Mouse (Mus musculus): ENCODE data around the gene Map4k4. TPM values are rescaled to one million over a fixed set of nuclear protein-coding genes. Genes with fewer than 3 reads are reported as not detected.

The Map4k4 gene
- total RNA-seq, 2 experiments from 2014 or later, result 98.8 to 114 TPM

DNA sequence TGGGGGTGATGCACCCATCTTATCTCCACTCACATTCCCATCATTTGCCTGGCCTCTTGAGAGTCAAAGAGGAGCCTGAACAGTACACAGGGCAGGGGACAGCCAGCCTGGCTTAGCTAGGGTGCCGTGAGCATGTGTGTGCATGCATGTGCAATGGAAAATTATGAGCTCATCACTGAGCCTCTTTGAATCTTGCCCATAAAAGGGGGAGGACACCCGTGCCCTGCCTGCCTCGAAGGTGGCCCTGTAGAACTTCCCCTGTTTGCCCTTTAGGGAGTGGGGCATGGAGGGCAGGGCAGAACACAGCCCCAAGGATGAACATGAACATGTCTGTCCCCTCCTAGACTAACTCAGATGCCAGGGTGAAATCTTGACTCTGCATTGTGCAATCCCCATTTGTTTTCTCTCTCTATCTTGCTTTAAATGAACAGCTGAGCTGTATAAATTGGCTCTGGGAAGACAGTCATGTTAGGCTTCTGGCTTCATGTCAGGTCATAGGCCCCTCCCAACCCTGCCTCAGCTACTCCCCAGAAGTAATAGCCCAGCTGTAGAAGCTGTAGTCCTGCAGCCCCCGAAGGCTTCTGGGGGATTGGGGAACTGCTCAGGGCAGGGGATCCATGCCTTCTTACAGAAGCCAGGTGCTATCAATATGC, 158.5 kb downstream of the Map4k4 start:
- intact Hi-C loops (cut with DNase I), result no loop called here
- no peak for DNase-seq (ENCODE audit: extremely low spot score in 1 of 2, low spot score in 2 of 2)
- Histone ChIP-seq H3K4me3 (no peak overlapping the region), H3K27ac (no peak overlapping the region)
- no peak for TF ChIP-seq CTCF (IDR thresholded peaks at IDR 0.05)

DNA sequence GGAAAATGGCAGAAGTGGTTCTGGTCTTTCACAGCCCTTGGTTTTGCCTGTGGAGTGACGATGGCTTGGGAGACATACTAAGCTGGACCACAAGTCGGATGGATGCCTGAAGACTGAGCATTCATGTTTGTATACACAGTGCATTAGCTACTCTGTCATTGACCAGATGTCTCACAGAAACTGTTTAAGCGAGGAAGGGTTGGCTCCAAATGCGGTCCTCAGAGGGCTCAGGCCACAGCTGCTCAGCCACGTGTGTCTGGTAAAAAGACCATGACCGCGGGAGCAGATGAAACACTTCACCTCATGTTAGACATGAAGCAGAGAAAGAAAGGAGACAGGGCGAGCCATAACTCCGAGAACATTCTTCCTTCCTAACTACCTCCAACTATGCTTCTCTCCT, 160.6 kb downstream of the Map4k4 start:
- no peak for TF ChIP-seq CTCF (IDR thresholded peaks at IDR 0.05)
- Histone ChIP-seq H3K4me3 (no peak overlapping the region), H3K27ac (no peak overlapping the region)
- DNase-seq (ENCODE audit: extremely low spot score in 1 of 2, low spot score in 2 of 2), result no peak
- intact Hi-C loops (cut with DNase I), result no loop called here

DNA sequence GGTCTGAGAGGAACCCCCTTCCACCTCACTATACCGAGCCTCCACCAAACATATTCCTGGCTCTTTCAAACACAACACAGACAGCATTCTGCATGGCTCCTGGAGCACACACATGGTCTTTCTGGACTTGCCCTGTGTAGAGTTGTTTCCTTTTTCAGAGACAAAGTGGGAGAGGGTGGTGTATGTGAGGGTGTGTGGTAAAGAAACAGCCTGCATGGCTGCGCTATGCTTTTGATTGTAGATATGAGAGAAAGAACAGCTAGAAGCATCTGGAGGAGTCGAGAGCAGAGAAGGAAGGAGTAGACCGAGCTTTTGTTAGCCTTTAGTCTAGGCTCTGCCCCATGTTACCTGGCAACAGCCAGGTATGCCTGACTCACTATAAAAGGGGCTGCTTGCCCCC, 162.7 kb downstream of the Map4k4 start:
- no peak overlapping the region for H3K27ac ChIP-seq
- DNase-seq (ENCODE audit: extremely low spot score in 1 of 2, low spot score in 2 of 2), result no peak
- TF ChIP-seq CTCF (IDR thresholded peaks at IDR 0.05), result no peak
- intact Hi-C loops (cut with DNase I), result no loop called here
- no peak overlapping the region for H3K4me3 ChIP-seq

DNA sequence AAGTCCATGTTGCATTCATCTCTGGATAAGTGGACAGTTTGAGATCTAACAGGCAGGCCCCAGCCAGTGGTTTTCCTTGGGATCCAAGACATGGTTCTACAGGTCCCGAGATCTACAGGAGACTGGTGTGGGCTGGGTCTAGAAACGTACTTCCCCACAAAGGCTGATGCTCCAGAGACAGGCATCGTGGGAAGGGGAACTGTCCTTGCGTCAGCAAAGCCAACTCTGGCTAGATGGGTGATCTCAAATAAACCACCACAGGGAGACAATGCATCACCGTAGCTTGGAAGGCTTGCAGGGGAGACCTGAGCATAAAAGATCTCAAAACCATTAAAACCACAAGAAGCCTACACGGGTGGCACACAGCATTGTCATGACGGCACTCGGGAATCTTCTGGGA, 163.8 kb downstream of the Map4k4 start:
- no peak for DNase-seq (ENCODE audit: extremely low spot score in 1 of 2, low spot score in 2 of 2)
- Histone ChIP-seq H3K4me3 (no peak overlapping the region), H3K27ac (no peak overlapping the region)
- no peak for TF ChIP-seq CTCF (IDR thresholded peaks at IDR 0.05)
- intact Hi-C loops (cut with DNase I), result no loop called here

DNA sequence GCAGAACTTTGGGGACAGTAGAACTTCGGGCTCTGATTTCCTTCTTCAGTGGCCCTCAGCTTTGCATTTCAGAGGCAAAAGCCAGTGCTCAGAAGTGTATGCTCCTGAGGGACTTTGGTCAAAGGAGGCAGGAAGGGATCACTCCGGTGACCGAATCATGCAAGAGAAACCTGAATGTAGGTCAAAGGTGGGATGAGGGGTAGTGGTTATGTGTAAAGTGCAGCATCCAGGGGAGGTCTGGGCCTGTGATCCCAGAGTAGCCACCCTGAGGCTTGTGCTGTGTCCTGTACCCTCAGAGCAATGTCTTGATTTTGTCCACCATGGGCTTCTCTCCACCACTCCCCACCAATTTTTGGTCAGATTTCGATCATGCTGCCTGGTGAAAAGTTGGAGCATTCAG, 171.8 kb downstream of the Map4k4 start:
- H3K27ac ChIP-seq, result no peak overlapping the region
- DNase-seq (ENCODE audit: extremely low spot score in 1 of 2, low spot score in 2 of 2), result no peak
- TF ChIP-seq CTCF (IDR thresholded peaks at IDR 0.05), result no peak
- intact Hi-C loops (cut with DNase I), result no loop called here
- no peak overlapping the region for H3K4me3 ChIP-seq

DNA sequence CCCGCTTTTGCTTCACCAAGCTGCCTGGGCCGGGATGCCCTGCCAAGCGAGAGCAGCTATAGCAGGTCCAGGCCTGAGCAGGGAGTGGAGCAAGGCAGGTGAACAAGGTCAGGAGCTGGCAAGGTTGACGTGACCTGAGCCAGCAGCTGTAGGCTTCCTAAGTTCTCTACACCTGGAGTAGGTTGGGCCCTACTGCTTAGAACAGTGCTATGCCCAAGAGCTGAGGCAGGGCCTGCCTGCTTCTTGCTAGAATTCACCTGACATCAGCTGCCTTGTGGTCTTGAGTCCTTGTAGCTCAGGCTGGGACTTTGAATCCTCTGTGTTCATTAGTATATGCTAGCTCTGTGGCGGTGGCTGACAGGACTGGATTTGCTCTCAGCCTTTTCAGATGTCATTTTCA, 173.1 kb downstream of the Map4k4 start, which contains the start of gene Il1r2:
Gene Il1r2 (plus strand): TSS at position 301 of the 400 bp plus-strand sequence.
- TF ChIP-seq CTCF (IDR thresholded peaks at IDR 0.05), result no peak
- DNase-seq (ENCODE audit: extremely low spot score in 1 of 2, low spot score in 2 of 2), result no peak
- intact Hi-C loops (cut with DNase I), result no loop called here
- Histone ChIP-seq H3K4me3 (no peak within 1 kb of the TSS), H3K27ac (no peak within 1 kb of the TSS)

Other genes with a start within 250 kb of the Map4k4 start
- 10 to 100 TPM; 81.1 to 90.6 TPM for gene Creg2, start 249.4 kb upstream of the Map4k4 start, total RNA-seq (2021)
- gene Rfx8, start 179.9 kb upstream of the Map4k4 start, total RNA-seq (2021), result under 1 TPM in 1 of 2 experiments, not detected in 1; 0.34 TPM
- not detected for gene Gm3646, start 95.6 kb upstream of the Map4k4 start, total RNA-seq (2021)
- gene Il1r2, start 173.2 kb downstream of the Map4k4 start, total RNA-seq (2021), result not detected